Mouse (Mus musculus) adrenal gland, adult (tissue): Measurements from ENCODE around the gene Krtap5-1.
"Not testable (repeated sequence)": the region's sequence is repeated elsewhere in the genome, so short reads cannot be mapped to it uniquely, and the experiment has no call there.

Source experiments
- DNase-seq, 2 experiments: peaks; one replicate each; pipeline ENCODE4 v3.0.0; 2022 to 2023; ENCODE audit warnings: low spot score in 1 of 2; ENCODE audit not compliant: inconsistent age in 2 of 2

Gene Krtap5-1

DNA sequence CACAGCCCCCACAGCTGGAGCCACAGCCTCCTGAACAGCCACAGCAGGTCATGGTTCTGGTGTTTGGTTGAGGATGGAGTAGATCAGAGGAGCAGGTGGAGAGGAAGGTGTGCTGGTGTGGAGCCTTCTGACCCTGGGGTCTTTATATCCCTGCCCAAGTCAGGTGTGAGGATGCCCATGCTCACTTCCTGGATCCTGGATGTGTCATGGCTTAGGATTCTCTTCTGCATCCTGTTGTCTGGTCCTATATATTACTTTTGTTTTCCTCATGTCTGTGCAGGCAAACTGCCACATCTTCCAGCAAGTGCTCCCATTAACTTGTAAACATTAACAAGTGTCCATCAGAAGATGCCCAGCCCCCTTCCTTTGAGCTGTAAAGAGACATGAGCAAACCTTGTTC lies at the start of gene Krtap5-1:
Gene Krtap5-1, minus strand, starts transcription at position 101 of the 400 bp plus-strand sequence.
- not testable (repeated sequence) for DNase-seq

DNA sequence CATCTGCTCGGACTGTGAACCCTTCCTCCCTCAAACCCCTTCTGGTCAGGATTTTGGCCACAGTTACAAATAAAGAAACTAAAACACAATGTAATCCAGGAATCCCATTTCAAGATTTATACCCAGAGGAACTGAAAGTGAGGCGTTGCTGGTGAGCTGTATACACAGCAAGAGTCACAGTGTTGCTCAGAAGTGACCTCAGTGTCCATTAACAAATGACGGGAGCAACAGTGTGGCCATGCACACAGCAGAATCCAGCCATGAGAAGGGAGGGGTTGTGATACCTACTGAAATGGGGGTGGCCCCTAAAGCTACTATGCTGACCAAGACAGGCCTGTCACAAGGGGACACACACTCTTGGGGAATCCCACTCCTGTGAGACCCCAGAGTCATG lies 45.3 kb upstream of the Krtap5-1 start:
- no peak for DNase-seq

DNA sequence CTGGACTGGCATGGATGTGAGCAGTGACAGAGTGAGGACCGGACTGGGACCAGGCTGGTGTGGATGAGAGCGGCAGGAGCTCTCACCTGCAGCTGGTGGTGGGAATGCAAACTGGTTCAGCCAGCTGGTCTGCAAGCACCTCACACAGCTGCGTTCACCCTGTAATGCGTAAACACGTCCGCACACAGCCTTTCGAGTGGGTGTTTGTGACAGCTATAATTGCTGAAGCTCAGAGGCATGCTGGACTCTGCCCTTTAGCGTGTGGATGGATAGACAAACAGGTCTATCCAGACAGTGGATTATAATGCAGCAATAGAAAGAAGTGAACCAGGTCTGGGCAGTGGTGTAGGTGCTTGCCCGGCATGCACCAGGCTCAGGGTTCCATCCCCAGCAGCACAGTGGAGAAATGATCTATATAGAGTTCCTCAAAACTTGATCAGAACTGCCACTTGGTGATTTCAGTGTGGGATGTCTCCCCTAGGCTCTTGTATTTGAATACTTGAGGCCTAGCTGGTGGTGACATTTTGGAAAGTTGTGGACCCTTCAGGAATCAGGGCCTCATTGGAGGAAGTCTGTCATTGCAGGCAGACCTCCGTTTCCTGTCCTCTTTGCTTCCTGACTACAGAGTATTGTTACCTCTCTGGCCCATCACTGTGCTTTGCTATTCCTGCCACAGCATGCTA lies 44.8 kb upstream of the Krtap5-1 start:
- no peak for DNase-seq

DNA sequence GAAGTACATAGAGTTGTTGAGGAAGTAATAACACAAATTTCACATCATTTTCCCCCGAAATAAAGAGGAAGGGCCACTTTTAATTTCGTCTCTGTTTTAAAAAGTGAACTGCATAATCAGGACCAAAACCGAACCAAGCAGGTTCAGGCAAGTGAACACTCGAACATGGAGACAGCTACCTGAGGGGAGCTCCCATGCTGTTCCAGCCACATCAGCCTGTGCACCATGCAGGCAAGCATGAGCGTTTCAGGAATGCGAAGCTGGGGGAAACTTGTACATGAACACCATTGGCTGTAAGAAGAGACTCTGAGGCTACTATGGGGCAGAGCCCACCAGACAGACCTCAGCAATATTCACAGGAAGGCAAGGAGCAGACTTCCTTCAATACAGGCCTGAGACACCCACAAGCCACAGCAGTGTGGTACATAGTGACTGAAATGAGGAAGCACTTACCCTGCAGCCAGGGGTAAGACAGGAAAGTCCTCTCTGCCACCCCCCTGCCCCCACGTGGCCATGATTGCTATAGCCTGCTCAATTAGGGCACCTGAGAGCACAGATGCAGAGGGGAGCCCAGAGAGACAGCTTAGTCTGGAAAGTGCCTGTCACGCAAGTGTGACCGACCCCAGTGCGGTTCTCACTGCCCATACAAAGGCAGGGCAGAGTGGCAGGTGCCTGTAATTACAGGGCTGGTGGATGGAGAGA lies 43.5 kb upstream of the Krtap5-1 start:
- DNase-seq, result no peak

DNA sequence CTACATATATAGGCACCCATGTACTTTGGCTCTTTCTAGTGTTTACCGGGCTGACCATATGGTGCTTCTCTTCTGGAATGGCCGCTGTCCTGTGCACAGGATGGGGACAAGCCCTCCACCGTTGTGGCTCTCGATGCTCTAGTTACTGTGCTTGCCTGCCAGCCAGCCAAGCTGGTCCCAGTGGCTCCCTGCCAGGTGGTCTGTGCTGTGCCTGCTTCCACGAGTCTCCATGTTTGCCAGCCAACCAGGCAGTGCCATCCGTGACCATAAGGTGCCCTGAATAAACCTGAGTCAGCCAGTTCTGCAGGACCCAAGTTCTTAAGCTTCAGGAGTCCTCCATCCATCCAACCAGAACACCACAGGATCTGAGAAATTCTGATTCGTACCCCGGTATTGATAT lies 38.2 kb upstream of the Krtap5-1 start:
- DNase-seq, result no peak

DNA sequence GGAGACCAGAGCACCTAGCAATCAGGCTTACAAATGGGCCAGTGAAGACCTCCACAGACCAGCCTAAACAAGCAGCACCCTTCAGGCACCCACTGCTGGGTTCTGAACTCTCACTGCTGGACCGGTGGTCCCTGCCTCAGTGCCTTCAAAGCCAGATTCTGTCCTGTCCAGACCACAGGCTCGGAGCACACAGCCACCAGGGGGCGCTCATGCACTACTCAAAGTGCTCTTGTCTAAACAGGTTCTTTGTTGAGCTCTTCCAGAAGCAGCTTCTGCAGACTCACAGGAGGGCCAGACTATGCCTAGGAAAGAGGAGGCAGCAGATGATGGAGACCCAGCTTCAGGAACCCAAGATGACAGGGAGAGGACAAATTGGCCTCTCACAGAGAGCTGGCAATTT lies 37.3 kb upstream of the Krtap5-1 start:
- DNase-seq, result peak; percentile 80 to 94

DNA sequence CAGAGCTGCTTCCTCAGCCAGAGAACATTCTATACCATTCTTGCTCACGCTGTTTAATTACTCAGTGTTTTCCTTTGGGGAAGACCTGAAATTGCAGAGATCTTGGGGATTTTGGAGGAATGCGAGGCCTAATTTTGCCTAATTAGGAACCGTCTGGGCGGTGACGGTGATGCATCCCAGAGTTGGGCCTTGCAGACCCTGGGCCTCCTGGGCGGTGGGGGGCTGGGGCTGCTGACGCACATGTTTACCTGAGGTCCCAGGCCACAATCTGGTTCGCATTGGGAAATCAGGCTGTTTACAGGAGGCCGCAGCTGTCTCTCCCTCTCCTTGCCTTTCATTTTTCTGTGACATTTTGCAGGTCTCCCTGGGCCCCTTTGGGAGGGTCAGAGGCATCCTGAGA lies 35.8 kb upstream of the Krtap5-1 start:
- DNase-seq, result not testable (repeated sequence)

DNA sequence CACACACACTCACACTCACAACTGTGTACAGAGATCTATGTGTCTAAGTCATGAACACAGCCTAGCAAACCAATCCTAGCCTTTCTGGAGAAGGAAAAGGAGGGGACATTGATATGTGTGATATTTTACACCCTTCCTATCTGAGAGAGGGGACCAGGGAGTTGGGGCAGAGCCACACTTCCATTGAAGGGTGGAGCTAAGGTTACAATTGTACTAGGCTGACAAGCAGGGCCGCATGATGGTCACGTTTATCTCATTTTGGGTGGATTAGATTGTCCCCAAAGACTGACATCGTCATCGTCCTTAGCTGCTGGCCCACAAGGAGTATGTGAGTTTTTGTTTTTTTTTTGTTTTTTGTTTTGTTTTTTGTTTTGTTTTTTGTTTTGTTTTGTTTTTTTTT lies 34.4 kb upstream of the Krtap5-1 start:
- DNase-seq, result no peak

DNA sequence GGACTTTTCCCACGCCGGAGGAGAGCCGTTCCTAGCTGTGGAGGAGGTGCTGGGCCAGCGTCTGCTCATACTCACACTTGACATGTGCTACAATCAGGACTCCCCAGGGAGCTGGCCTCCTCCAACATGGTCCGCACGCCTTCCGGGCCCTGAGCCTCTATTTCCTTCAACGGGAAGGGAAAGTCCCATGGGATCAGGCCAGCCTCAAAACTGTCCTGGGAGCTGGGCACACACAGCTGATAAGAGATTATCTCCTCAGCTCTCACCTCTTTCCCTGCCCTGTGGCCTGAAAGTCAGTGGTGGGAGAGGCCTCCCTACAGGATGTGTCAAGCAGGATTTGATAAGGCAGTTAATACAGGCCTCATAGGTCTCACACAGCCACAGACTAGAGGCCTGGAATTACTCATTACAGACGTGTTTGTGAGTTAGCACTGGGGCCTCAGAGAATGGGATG lies 33.4 kb upstream of the Krtap5-1 start:
- DNase-seq, result peak; percentile 68 to 79

DNA sequence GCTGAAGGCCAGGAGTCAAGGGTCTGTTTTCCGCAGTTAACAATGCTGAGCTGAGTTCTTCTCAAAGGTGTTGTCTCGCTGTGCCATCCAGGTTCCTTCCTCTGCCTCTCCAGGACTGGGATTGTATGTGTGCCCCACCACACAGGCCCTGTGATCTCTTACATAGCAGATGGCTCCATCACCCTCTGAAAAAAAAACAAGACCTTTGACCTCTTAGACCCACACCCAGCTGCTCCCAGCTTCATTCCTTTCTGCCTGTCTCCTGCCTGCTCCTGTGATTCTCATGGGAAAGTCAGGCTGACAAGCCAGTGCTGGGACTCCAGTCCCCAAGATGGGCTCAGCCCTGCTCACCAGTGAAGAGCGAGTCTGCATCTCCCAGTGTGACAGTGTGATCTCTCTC lies 31.6 kb upstream of the Krtap5-1 start:
- DNase-seq, result no peak

DNA sequence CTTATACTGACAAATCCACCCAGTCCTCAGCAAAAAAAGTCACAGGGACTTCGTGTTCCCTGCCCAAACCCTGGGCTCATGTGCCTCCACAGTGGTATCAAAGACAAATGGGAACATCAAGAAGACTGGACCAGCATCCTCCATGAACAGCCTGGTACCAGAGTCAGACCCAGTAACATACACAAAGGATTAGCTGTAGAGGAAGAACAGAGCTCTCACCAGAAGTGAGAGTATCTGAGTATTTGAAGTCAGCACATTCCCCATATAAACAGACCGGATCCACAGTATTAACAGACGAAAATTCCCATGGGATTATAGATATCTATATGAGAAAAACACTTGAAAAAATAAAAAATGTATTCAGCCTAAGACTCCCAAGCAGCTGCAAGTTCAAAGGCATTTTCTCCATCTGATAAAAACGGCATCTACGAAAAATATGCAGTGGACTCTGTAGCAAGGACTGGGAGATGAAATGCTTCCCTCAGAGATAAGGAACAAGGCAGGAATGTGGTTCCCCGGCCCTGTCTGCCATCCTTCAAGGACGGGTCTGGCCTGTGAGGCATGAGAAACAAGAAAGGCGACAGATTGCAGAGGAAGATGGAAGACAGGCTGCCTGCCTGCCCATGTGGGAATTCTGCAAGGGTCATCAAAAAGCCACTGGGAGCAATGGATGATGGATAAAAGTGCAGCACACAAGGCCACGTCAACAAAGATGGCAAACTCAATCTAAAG lies 30.0 kb upstream of the Krtap5-1 start:
- DNase-seq, result peak; percentile 55 to 68

DNA sequence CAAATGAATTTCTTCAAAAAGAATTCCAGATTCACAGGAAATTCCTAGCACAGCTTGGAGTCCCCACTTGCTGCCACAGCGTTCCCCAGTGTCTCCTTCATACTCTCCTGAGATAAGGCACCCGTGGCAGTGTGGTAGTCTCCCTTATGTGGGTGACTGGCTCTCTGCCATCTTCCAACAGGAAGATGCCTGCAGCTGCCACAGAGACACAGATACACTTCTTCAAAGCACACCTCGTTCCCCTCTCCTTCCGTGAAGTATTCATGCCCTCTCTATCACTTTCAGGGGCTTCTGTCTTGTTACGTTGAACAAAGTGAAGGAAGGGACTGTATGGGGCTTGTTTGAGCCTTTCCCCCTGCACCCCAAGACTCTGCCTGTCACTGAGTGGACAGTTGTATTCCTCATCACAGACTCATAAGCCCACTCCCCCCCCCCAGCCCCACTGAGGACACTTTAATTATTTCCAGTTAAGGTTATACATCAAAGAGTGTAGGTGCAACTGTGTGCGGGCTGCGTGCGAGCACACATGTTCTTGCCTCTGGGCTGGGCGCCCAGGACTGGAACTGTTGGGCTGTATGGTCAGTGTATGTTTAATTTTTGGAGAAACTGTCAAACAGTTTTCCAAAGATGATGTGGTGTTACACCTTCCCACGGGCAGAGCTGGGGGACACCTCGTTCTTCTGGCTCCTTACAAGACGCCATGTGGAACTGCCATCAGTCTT lies 26.6 kb upstream of the Krtap5-1 start:
- DNase-seq, result no peak

DNA sequence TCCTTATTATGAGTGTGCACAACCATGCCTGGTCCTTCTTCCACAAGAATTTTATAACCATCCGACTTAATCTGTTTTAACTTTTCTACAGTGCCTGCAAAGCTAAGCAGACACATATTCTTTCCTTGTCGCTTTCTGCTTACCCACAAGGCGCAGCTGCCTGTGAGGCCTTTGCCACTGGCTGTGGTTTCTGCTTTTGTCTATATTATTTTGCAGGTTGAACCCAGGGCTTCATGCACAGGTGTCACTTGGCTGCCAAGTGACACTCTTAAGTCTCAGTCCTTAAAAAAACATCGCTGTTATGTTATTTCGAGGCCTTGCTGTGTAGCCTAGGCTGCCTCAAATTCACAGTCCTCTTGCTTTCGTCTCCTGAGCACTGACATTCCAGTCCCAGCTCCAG lies 25.7 kb upstream of the Krtap5-1 start:
- no peak for DNase-seq

DNA sequence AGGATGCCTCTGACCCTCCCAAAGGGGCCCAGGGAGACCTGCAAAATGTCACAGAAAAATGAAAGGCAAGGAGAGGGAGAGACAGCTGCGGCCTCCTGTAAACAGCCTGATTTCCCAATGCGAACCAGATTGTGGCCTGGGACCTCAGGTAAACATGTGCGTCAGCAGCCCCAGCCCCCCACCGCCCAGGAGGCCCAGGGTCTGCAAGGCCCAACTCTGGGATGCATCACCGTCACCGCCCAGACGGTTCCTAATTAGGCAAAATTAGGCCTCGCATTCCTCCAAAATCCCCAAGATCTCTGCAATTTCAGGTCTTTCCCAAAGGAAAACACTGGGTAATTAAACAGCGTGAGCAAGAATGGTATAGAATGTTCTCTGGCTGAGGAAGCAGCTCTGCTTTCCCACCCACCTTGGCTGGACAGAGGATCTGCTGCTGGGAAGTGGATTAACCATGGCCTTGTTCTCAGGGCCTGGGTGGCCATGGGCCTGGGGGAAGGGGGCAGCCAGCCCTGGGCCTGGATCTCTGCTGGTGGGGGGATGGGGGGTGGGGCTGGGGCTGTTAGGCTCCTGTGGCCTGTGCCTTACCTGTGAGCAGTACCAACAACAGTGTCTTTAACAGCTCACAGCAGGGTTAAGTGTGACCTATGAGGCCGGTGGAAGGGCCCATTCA lies 24.9 kb upstream of the Krtap5-1 start:
- not testable (repeated sequence) for DNase-seq

DNA sequence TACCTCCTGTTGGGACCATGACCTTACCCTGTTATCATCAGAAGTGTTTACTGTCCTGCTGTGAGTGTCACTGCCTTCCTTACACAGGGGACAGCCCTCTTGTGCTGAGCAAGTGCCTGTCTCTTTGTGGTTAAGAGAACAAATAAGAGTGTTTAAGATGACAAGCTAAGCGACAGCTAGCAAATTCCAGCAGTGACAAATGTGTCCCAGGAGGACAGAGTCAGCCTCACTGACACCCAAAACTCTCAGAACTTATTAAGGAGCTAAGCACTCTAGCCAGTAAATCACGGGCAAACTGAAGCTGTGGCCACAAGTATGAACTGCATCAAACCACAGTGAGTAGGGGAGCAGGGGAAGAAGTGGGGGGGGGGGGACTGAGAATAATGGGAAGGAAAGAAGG lies 24.0 kb upstream of the Krtap5-1 start:
- DNase-seq, result peak in 1 of 2 experiments; percentile 37

DNA sequence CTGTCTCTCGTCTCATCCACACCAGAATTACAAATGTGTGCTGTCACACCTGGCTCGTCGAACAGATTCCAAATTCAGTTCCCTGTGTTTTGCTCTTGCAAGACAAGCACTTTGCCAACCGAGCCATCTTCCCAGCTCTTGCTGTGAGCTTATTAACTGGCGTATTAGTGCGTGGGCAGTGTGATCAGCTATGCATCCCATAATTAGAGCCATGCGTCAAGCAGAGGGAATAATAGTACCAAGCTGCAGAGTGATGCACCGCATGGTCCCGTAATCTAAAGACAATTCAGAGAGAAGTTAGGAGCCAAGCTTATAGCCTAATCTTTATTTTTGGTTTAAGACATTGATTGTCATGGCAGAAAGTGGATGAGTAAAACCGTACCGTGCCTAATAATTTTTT lies 22.2 kb upstream of the Krtap5-1 start:
- DNase-seq, result no peak

DNA sequence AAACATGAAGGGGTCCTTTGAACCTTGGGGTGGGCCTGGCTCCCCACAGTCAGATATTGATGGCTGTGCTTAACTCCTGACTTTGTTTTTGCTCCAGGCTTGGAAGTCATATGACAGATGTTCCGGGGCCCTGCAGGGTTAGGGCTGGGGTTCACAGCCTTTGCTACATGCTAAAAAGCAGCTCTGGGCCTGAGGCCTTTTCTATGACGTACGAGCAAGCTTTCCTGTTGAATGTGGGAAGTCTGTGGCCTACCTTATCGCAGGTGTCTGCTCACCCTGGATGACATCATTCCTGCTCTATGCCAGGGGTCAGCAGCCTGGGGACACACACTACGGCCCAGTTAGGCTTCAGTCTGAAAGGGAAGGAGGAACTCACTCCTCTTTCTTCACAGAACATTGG lies 20.3 kb upstream of the Krtap5-1 start:
- no peak for DNase-seq

DNA sequence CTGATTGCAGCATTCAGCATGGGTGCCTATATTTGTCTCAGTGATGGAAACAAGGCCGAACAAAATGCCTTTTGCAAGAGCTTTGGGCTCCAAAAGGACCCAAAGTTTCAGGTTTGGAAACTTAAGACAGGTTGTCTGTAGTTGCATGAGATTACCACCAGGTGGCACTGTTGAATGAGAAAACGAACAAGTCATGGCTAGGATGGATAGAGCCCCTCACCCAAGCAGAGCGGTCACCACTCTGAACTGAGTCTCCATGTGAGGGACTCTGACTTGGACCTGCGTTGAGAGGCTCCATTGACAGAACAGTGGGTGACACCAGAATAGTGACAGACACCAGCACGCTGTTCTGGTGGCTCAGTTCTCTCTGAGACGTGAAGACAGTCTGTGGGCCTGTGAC lies 19.6 kb upstream of the Krtap5-1 start:
- peak; percentile 33 to 79 for DNase-seq

DNA sequence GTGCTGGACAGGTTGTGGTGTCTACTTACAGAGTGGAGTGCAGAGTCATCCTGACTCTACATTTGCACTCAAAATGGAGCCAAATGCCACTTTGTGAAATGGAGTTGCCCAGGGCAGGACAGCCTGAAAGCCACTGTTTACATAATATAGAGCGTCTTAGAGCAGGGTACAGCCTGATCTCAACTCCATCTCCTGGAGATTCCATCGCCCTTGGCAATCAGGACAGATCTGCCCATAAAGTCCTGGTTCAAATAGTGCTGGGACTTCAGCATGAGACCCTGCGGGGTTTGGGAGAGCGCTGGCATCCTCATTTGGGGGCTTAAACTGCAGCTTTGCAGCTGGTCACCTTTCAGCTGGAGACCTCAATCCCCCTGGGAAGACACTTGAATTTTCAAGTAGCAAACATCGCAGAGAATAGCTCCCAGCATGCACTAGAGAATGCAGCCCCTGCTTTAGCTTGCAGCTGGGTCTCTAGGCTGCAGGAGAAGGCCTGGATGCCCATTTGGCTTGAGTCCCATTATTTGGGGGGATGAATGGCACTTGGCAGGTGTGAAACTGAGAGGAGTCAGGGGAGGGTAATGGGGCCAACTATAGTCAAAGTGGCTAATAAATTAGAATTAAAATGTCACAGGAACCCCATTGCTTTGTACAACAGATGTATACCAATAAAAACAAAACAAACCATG lies 17.8 kb upstream of the Krtap5-1 start:
- DNase-seq, result no peak

DNA sequence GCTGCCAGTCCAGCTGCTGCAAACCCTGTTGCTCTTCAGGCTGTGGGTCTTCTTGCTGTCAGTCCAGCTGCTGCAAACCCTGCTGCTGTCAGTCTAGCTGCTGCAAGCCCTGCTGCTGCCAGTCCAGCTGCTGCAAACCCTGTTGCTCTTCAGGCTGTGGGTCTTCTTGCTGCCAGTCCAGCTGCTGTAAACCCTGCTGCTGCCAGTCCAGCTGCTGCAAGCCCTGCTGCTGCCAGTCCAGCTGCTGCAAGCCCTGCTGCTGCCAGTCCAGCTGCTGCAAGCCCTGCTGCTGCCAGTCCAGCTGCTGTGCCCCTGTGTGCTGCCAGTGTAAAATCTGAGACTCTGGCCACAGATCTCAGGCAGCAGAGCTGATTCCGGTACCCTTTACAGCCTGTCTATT lies 7.0 kb upstream of the Krtap5-1 start:
- not testable (repeated sequence) for DNase-seq
